Mouse (Mus musculus) forebrain, embryonic 10.5 days (tissue): ENCODE measurements around the gene Gm28047. TPM values are rescaled to one million over a fixed set of nuclear protein-coding genes. Genes with fewer than 3 reads are reported as not detected.

Source experiments
- DNase-seq: peaks from one replicate; pipeline ENCODE4 v3.0.0-alpha.2; 2017; ENCODE audit warnings: low spot score; ENCODE audit errors: extremely low spot score
- H3K27ac ChIP-seq: fragments of 300-500 bp; sonication (generic); 2 replicates; pipeline ENCODE4 v1.5.1; 2016; ENCODE audit warnings: mild to moderate bottlenecking
- H3K27me3 ChIP-seq: fragments of 300-500 bp; sonication (generic); 2 replicates; pipeline ENCODE4 v1.6.1; 2016; ENCODE audit warnings: mild to moderate bottlenecking; ENCODE audit not compliant: poor library complexity, severe bottlenecking
- H3K36me3 ChIP-seq: fragments of 300-500 bp; sonication (generic); replicated peaks from 2 replicates; pipeline ENCODE4 v1.6.1; 2016; ENCODE audit warnings: mild to moderate bottlenecking, moderate library complexity
- H3K4me1 ChIP-seq: fragments of 300-500 bp; sonication (generic); 2 replicates; pipeline ENCODE4 v1.6.1; 2016
- H3K4me3 ChIP-seq: fragments of 300-500 bp; sonication (generic); 2 replicates; pipeline ENCODE4 v1.5.1; 2016; ENCODE audit warnings: mild to moderate bottlenecking, moderate library complexity
- H3K9me3 ChIP-seq: fragments of 300-500 bp; sonication (generic); 2 replicates; pipeline ENCODE4 v1.6.1; 2016; ENCODE audit warnings: mild to moderate bottlenecking, moderate library complexity
- WGBS: fragments of 180-500 bp; shearing (Covaris S2); methylation state at CpG from one replicate; pipeline ENCODE4 v1.1.7; 2016; 5-methylcytosine and 5-hydroxymethylcytosine counted together
- polyA plus RNA-seq: library from polyadenylated mRNA; unstranded; fragments of >200 nt; fragmentation: Nextera tagmentation; extraction: Ambion mirVana; gene quantifications from 2 replicates; pipeline ENCODE4 v1.2.1, GENCODE M21; 2016

The Gm28047 gene
- polyA plus RNA-seq, 1 experiment from 2014 or later: not detected

GRCm38 (mm10) chr15:102506464-102506830 lies 118.4 kb downstream of the Gm28047 start:
- Histone ChIP-seq H3K4me3 (no peak overlapping the region), H3K9me3 (no peaks in the 10 kb centered on the region), H3K27ac (no peak overlapping the region), H3K36me3 (peaks cover 64% of the 10 kb centered on the region), H3K4me1 (peaks cover 29% of the 10 kb centered on the region), H3K27me3 (no peaks in the 10 kb centered on the region)
- 86% methylated on average over 2 of the region's 2 CpGs for WGBS
- DNase-seq: no peak

- no peaks in the 10 kb centered on the region for H3K27me3 ChIP-seq
- H3K9me3 ChIP-seq: no peaks in the 10 kb centered on the region
- H3K27ac ChIP-seq: no peak overlapping the region
- 92% methylated on average over 9 of the region's 9 CpGs for WGBS
- DNase-seq: no peak
- H3K4me1 ChIP-seq: peaks cover 24% of the 10 kb centered on the region
- no peak overlapping the region for H3K4me3 ChIP-seq
- H3K36me3 ChIP-seq: peaks cover 69% of the 10 kb centered on the region
These were observed 119.0 kb downstream of the Gm28047 start for GRCm38 (mm10) chr15:102505770-102506463.

GRCm38 (mm10) chr15:102505073-102505769 lies 119.6 kb downstream of the Gm28047 start:
- H3K27me3 ChIP-seq: no peaks in the 10 kb centered on the region
- no peak overlapping the region for H3K27ac ChIP-seq
- no peak overlapping the region for H3K4me3 ChIP-seq
- no peak for DNase-seq
- peaks cover 17% of the 10 kb centered on the region for H3K4me1 ChIP-seq
- peaks cover 76% of the 10 kb centered on the region for H3K36me3 ChIP-seq
- WGBS: 83% methylated on average over 12 of the region's 12 CpGs
- H3K9me3 ChIP-seq: no peaks in the 10 kb centered on the region

GRCm38 (mm10) chr15:102503924-102504782 lies 120.7 kb downstream of the Gm28047 start:
- no peaks in the 10 kb centered on the region for H3K9me3 ChIP-seq
- no peaks in the 10 kb centered on the region for H3K27me3 ChIP-seq
- 93% methylated on average over 9 of the region's 9 CpGs for WGBS
- H3K4me3 ChIP-seq: no peak overlapping the region
- H3K27ac ChIP-seq: no peak overlapping the region
- H3K4me1 ChIP-seq: peaks cover 6% of the 10 kb centered on the region
- DNase-seq: no peak
- peaks cover 87% of the 10 kb centered on the region for H3K36me3 ChIP-seq

GRCm38 (mm10) chr15:102503447-102503846 lies 121.4 kb downstream of the Gm28047 start, which contains the start of gene Gm10337:
Gm10337 (plus strand) TSS chr15:102503722.
- Histone ChIP-seq H3K9me3 (no peaks in the 10 kb centered on the region), H3K27me3 (no peaks in the 10 kb centered on the region), H3K4me1 (peaks cover 4% of the 10 kb centered on the region; the same call in 1 of the 2 replicates), H3K36me3 (peaks cover 93% of the 10 kb centered on the region), H3K4me3 (no peak within 1 kb of the TSS), H3K27ac (no peak within 1 kb of the TSS)
- WGBS: 88% methylated on average over 1 of the region's 1 CpGs
- DNase-seq: no peak

- no peak overlapping the region for H3K27ac ChIP-seq
- 87% methylated on average over 9 of the region's 9 CpGs for WGBS
- H3K4me1 ChIP-seq: peaks cover 4% of the 10 kb centered on the region; the same call in 1 of the 2 replicates
- no peak overlapping the region for H3K4me3 ChIP-seq
- no peaks in the 10 kb centered on the region for H3K27me3 ChIP-seq
- no peaks in the 10 kb centered on the region for H3K9me3 ChIP-seq
- peaks cover 97% of the 10 kb centered on the region for H3K36me3 ChIP-seq
- DNase-seq: no peak
These were observed 122.5 kb downstream of the Gm28047 start for GRCm38 (mm10) chr15:102502254-102502840.

- no peaks in the 10 kb centered on the region for H3K27me3 ChIP-seq
- no peak for DNase-seq
- H3K4me1 ChIP-seq: peaks cover 4% of the 10 kb centered on the region; the same call in 1 of the 2 replicates
- H3K36me3 ChIP-seq: peaks cover 98% of the 10 kb centered on the region
- H3K9me3 ChIP-seq: no peaks in the 10 kb centered on the region
- 92% methylated on average over 19 of the region's 19 CpGs for WGBS
- no peak overlapping the region for H3K4me3 ChIP-seq
- H3K27ac ChIP-seq: no peak overlapping the region
These were observed 123.6 kb downstream of the Gm28047 start for GRCm38 (mm10) chr15:102501084-102501814.

GRCm38 (mm10) chr15:102500479-102500878 lies 124.4 kb downstream of the Gm28047 start:
- Histone ChIP-seq H3K9me3 (no peaks in the 10 kb centered on the region), H3K27me3 (no peaks in the 10 kb centered on the region), H3K27ac (no peak overlapping the region), H3K4me1 (peaks cover 4% of the 10 kb centered on the region; the same call in 1 of the 2 replicates), H3K36me3 (peaks cover 99% of the 10 kb centered on the region), H3K4me3 (no peak overlapping the region)
- WGBS: 91% methylated on average over 5 of the region's 5 CpGs
- DNase-seq: no peak

GRCm38 (mm10) chr15:102499851-102500250 lies 125.0 kb downstream of the Gm28047 start:
- H3K27ac ChIP-seq: no peak overlapping the region
- no peaks in the 10 kb centered on the region for H3K4me1 ChIP-seq
- H3K9me3 ChIP-seq: no peaks in the 10 kb centered on the region
- peaks cover 99% of the 10 kb centered on the region for H3K36me3 ChIP-seq
- H3K4me3 ChIP-seq: no peak overlapping the region
- no peak for DNase-seq
- H3K27me3 ChIP-seq: no peaks in the 10 kb centered on the region
- WGBS: 91% methylated on average over 6 of the region's 6 CpGs

GRCm38 (mm10) chr15:102499370-102499769 lies 125.5 kb downstream of the Gm28047 start:
- no peak for DNase-seq
- Histone ChIP-seq H3K36me3 (peaks cover 99% of the 10 kb centered on the region), H3K27ac (no peak overlapping the region), H3K4me3 (no peak overlapping the region), H3K4me1 (no peaks in the 10 kb centered on the region), H3K9me3 (no peaks in the 10 kb centered on the region), H3K27me3 (no peaks in the 10 kb centered on the region)
- 78% methylated on average over 3 of the region's 3 CpGs for WGBS

- no peaks in the 10 kb centered on the region for H3K27me3 ChIP-seq
- DNase-seq: no peak
- H3K4me1 ChIP-seq: no peaks in the 10 kb centered on the region
- 86% methylated on average over 3 of the region's 3 CpGs for WGBS
- H3K4me3 ChIP-seq: no peak overlapping the region
- H3K9me3 ChIP-seq: no peaks in the 10 kb centered on the region
- H3K36me3 ChIP-seq: peaks cover 99% of the 10 kb centered on the region
- no peak overlapping the region for H3K27ac ChIP-seq
These were observed 126.5 kb downstream of the Gm28047 start for GRCm38 (mm10) chr15:102498322-102498721.

- Histone ChIP-seq H3K36me3 (peaks cover 100% of the 10 kb centered on the region), H3K27me3 (no peaks in the 10 kb centered on the region), H3K4me3 (no peak overlapping the region), H3K4me1 (no peaks in the 10 kb centered on the region), H3K9me3 (no peaks in the 10 kb centered on the region), H3K27ac (no peak overlapping the region)
- WGBS: 79% methylated on average over 1 of the region's 1 CpGs
- no peak for DNase-seq
These were observed 137.2 kb downstream of the Gm28047 start for GRCm38 (mm10) chr15:102487664-102488063.
